Mouse (Mus musculus) liver, adult 2 months (tissue): ENCODE data around the gene Exosc1.

Experiments used
- CTCF ChIP-seq: fragments of 200-500 bp; IDR thresholded peaks from 2 replicates; pipeline ENCODE4 v1.5.1; 2011; ENCODE audit warnings: low read depth, low read length, control low read depth
- POLR2A ChIP-seq: fragments of 200-500 bp; IDR thresholded peaks from 2 replicates; pipeline ENCODE4 v1.6.1; 2011; ENCODE audit warnings: low read length, control low read depth; ENCODE audit not compliant: insufficient read depth; ENCODE audit errors: extremely low read depth

DNA sequence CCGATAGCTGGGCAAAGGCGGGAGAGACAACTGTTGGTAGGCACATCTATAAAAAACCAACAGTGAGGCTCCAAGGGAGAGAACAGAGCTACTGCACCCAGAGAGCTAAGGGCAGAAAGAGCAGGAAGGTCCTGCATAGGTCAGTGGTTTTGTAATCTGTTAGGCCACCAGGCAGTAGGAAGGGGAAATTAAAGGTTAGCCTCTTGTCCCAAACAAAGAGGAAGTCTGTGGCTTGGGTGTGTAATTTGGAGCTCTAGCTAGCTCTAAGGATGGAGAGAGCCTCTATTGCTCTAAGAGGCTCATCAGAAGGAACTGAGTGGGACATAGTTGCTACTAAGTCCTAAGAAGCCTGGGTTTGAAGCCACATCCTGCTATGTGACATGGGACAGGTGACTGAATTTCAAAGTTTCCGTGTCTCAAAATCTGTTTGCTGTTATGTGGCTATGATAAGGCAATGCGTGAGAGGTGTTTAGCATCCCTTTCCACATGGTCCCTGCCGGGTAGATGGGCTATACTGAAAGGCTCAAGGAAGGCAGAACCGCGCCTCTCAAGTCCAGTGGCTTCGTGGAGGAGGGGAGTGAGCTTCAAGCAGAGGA lies 32.6 kb downstream of the Exosc1 start:
- TF ChIP-seq CTCF (no peak), POLR2A (no peak)
